9 mouse cellular contexts compared by ENCODE assay signal in genomic region chr19:45742984-45743575, GRCm38 (mm10). TPM values are rescaled to one million over a fixed set of nuclear protein-coding genes. Genes with fewer than 3 reads are reported as not detected.
A peak's percentile ranks its signal among the peaks of the same experiment; 100 is the strongest.
DNase-seq lines count a peak whose midpoint lies in the region; ATAC-seq and TF ChIP-seq lines count a peak whose summit lies in the region.
"Had no signal": no experiment of that assay in that cellular context is flagged by ENCODE, and none has a peak within 500 bp of the region (broad histone marks: within the 10 kb centered on the region; RNA-seq: fewer than 3 reads in every experiment).

No protein-coding gene starts in this region.

- no peaks in the 10 kb centered on the region for H3K9me3 ChIP-seq in liver, embryonic 16.5 days (replicated peaks; ENCODE audit: control insufficient read depth, low read length)

- peaks cover 39% of the 10 kb centered on the region for H3K4me1 ChIP-seq in testis, adult 2 months (ENCODE audit: control insufficient read depth, insufficient read depth, low read length)
- H3K4me1 ChIP-seq in liver, embryonic 16.5 days (ENCODE audit: control insufficient read depth, low read depth, low read length), result peaks cover 11% of the 10 kb centered on the region

- TF ChIP-seq POLR2A in testis, adult 2 months (IDR thresholded peaks at IDR 0.05; ENCODE audit: control insufficient read depth, low read depth, low read length), result no peak

- H3K4me3 ChIP-seq in testis, adult 2 months (ENCODE audit: control insufficient read depth, low read depth, low read length), result peak overlapping the region; percentile 57
- H3K4me3 ChIP-seq in liver, embryonic 16.5 days (ENCODE audit: low read depth, low read length), result peak overlapping the region; percentile 39

- WGBS in liver, embryonic 16.5 days (ENCODE audit: insufficient replicate concordance), result 2% methylated on average over 30 of the region's 44 CpGs

- H3K27me3 ChIP-seq in testis, adult 2 months (ENCODE audit: control insufficient read depth, insufficient read depth, low read length), result peaks cover 3% of the 10 kb centered on the region
- peaks cover 83% of the 10 kb centered on the region for H3K27me3 ChIP-seq in liver, embryonic 16.5 days (ENCODE audit: control insufficient read depth, insufficient read depth, low read depth, low read length)

- no peak overlapping the region for H3K27ac ChIP-seq in testis, adult 2 months (ENCODE audit: control insufficient read depth, insufficient read depth, low read depth, low read length)
- H3K27ac ChIP-seq in liver, embryonic 16.5 days (ENCODE audit: low read length), result no peak overlapping the region
- H3K27ac ChIP-seq: macrophage had no signal

- H3K4me2 ChIP-seq in liver, embryonic 16.5 days (ENCODE audit: low read depth, low read length), result peak overlapping the region; percentile 58

- H3K9ac ChIP-seq in liver, embryonic 16.5 days (ENCODE audit: low read depth, low read length), result no peak overlapping the region

- ATAC-seq in liver, embryonic 16.5 days (ENCODE audit: low read depth), result no peak

- no peaks in the 10 kb centered on the region for H3K36me3 ChIP-seq in testis, adult 2 months (ENCODE audit: control insufficient read depth, insufficient read depth, low read length)
- no peaks in the 10 kb centered on the region for H3K36me3 ChIP-seq in liver, embryonic 16.5 days (ENCODE audit: control insufficient read depth, insufficient read depth)

- DNase-seq in embryo, embryonic 11 days, result peak; percentile 44
- DNase-seq in embryo, embryonic 10.5 days (ENCODE audit: low spot score), result no peak
- DNase-seq in testis, postnatal 14 days (ENCODE audit: low spot score), result no peak
- no peak for DNase-seq in adrenal gland, postnatal 10 days
- no peak for DNase-seq in thymus, postnatal 10 days (ENCODE audit: low spot score in 2 of 2)
- no peak for DNase-seq in layer of hippocampus, adult 11-12 months (ENCODE audit: low spot score)

- TF ChIP-seq CTCF in testis, adult 2 months (IDR thresholded peaks at IDR 0.05; ENCODE audit: control insufficient read depth, insufficient read depth, insufficient replicate concordance, low read depth, low read length), result no peak

RNA-seq across cellular contexts. Expression of gene Fgf8, which starts 0.4 kb away (rescaled TPM):
- 1.4 and 1.5 TPM in 2 replicates for polyA plus RNA-seq in testis, adult 2 months (2012; rRNA removed)
- not detected in 2 replicates for polyA plus RNA-seq in liver, embryonic 16.5 days (2015; fragmentation: Nextera tagmentation; extraction: Ambion mirVana)
- not detected for total RNA-seq in adrenal gland, postnatal 10 days (2021)
- polyA plus RNA-seq: macrophage had no signal

RNA-seq across cellular contexts. Expression of gene Npm3, which starts 6.3 kb away (rescaled TPM):
- 212 and 245 TPM in 2 replicates for polyA plus RNA-seq in testis, adult 2 months (2012; rRNA removed)
- polyA plus RNA-seq in liver, embryonic 16.5 days (2015; fragmentation: Nextera tagmentation; extraction: Ambion mirVana), result 4.6 and 6.1 TPM in 2 replicates
- total RNA-seq in adrenal gland, postnatal 10 days (2021), result 10 to 100 TPM; 29.0 to 31.5 TPM

RNA-seq across cellular contexts. Expression of gene Mgea5, which starts 40.6 kb away (rescaled TPM):
- 52.2 and 56.7 TPM in 2 replicates for polyA plus RNA-seq in testis, adult 2 months (2012; rRNA removed)
- 15.6 and 16.3 TPM in 2 replicates for polyA plus RNA-seq in liver, embryonic 16.5 days (2015; fragmentation: Nextera tagmentation; extraction: Ambion mirVana)
- total RNA-seq in adrenal gland, postnatal 10 days (2021), result 10 to 100 TPM; 54.7 to 69.3 TPM

Comparison
In these comparisons a context has a peak if more than half of its experiments do, and no peak if none do; other contexts are left out.
1. RNA of gene Npm3, which starts 6.3 kb away (polyA plus RNA-seq): 212 to 245 TPM in testis, adult 2 months; 4.6 to 6.1 TPM in liver, embryonic 16.5 days; every median in the first group is over 10 times any median in the second.